Mouse (Mus musculus) cerebellum, adult 18-20 months (tissue): ENCODE measurements around the gene Olfr497.

Experiments used
- DNase-seq, 2 experiments: peaks; one replicate each; pipeline ENCODE4 v3.0.0; 2021

Olfr497 gene

DNA sequence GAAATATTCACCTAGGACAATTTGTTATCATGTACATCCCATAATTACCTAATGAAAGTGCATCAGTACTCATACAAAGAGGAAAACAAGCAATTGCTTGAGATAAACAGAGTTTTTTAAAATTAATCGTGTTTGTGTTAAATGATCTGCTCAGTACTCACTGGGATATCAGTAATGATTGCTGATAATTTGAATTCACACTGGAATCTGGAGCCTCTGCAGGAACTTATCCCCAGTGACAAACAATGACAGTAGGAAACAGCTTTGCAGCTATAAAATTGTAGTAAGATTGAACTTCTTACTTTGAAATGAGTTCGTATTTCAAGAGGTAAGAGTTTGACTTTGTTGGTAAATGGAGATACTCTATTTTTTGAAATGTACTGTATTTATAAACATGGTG is at the start of gene Olfr497:
Gene Olfr497, plus strand, starts transcription at position 301 of the 400 bp plus-strand sequence.
- no peak for DNase-seq

DNA sequence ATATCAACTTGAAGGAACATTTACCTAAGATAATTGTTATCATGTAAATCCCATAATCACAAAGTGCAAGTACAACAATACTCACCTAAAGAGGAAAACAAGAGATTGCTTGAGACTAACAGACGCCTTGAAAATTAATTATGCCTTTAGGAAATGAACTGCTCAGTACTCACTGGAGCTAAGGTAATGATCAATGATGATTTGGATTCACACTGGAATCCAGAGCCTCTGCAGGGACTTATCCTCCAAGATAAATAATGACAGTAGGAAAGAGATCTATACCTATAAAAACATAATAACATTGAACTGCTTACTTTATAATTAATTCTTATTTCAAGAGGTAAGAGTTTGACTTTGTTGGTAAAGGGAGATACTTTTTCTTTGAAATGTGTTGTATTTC is 27.4 kb upstream of the Olfr497 start, which contains the start of gene Olfr495:
Gene Olfr495, plus strand, starts transcription at position 301 of the 400 bp plus-strand sequence.
- DNase-seq = no peak

DNA sequence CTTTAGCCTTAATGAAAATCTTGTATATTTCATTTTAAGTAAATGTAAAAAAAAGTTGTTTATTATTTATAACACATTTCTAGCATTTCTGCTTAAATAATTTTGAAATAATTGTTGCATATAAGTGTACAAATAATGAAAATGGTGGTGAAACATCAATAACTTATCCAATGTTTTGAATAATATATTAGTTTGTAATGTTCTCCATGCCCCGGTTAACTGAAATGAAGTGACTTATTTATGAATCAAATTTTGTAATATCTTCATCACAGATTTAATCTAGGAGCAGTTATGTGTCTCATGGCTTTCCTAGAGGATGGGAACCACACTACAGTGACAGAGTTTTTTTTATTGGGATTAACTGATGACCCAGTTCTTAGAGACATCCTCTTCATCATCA is 44.8 kb downstream of the Olfr497 start, which contains the start of gene Olfr498:
Gene Olfr498, plus strand, starts transcription at position 301 of the 400 bp plus-strand sequence.
- no peak for DNase-seq
